8 mouse cellular contexts compared by ENCODE assay signal in genomic region chr2:25264851-25265250, GRCm38 (mm10). TPM values are rescaled to one million over a fixed set of nuclear protein-coding genes. Genes with fewer than 3 reads are reported as not detected.
DNase-seq lines count a peak whose midpoint lies in the region; ATAC-seq lines count a peak whose summit lies in the region.

No protein-coding gene starts in this region.

- H3K36me3 ChIP-seq in hindbrain, embryonic 14.5 days (replicated peaks; ENCODE audit: control insufficient read depth, insufficient read depth), result peaks cover 18% of the 10 kb centered on the region
- no peaks in the 10 kb centered on the region; the same call in 1 of the 2 replicates for H3K36me3 ChIP-seq in liver, embryonic 16.5 days (ENCODE audit: control insufficient read depth, insufficient read depth)

- peaks cover 45% of the 10 kb centered on the region for H3K4me1 ChIP-seq in hindbrain, embryonic 14.5 days (replicated peaks; ENCODE audit: control insufficient read depth, insufficient read depth, low read length)
- H3K4me1 ChIP-seq in liver, embryonic 16.5 days (ENCODE audit: control insufficient read depth, low read depth, low read length), result peaks cover 56% of the 10 kb centered on the region

- 58% methylated on average over 3 of the region's 3 CpGs for WGBS in hindbrain, embryonic 14.5 days
- WGBS in liver, embryonic 16.5 days (ENCODE audit: insufficient replicate concordance), result 61% methylated on average over 3 of the region's 3 CpGs

- 0 out of 2 replicates have a peak, but pooled peaks cover 6% of the 10 kb centered on the region for H3K27me3 ChIP-seq in hindbrain, embryonic 14.5 days (ENCODE audit: control insufficient read depth, insufficient read depth, low read length)
- no peaks in the 10 kb centered on the region for H3K27me3 ChIP-seq in liver, embryonic 16.5 days (ENCODE audit: control insufficient read depth, insufficient read depth, low read depth, low read length)

- H3K27ac ChIP-seq in hindbrain, embryonic 14.5 days, result no peak overlapping the region
- H3K27ac ChIP-seq in liver, embryonic 16.5 days (ENCODE audit: low read length), result no peak overlapping the region

- H3K4me2 ChIP-seq in hindbrain, embryonic 14.5 days (replicated peaks), result peak overlapping the region; percentile 100
- peak overlapping the region; percentile 24; the same call in 1 of the 2 replicates for H3K4me2 ChIP-seq in liver, embryonic 16.5 days (ENCODE audit: low read depth, low read length)

- H3K4me3 ChIP-seq in hindbrain, embryonic 14.5 days (replicated peaks; ENCODE audit: low read length), result peak overlapping the region; percentile 84; the same call in 1 of the 2 replicates
- no peak overlapping the region for H3K4me3 ChIP-seq in liver, embryonic 16.5 days (ENCODE audit: low read depth, low read length)

- peak overlapping the region; percentile 46 for H3K9ac ChIP-seq in hindbrain, embryonic 14.5 days
- H3K9ac ChIP-seq in liver, embryonic 16.5 days (ENCODE audit: low read depth, low read length), result no peak overlapping the region

- ATAC-seq in hindbrain, embryonic 14.5 days (ENCODE audit: low FRiP score), result no peak
- no peak for ATAC-seq in liver, embryonic 16.5 days (ENCODE audit: low read depth)

- peak; percentile 76 for DNase-seq in adrenal gland, postnatal 10 days
- no peak for DNase-seq in adrenal gland, adult 2 months
- DNase-seq in adipocyte (ENCODE audit: low spot score), result peak; percentile 66
- DNase-seq in hindbrain, embryonic 14.5 days (ENCODE audit: low spot score), result no peak
- DNase-seq in frontal cortex, postnatal 36 days (ENCODE audit: low spot score in 2 of 2), result no peak
- DNase-seq in lung, adult 18-20 months, result no peak
- no peak for DNase-seq in layer of hippocampus, postnatal 10 days (ENCODE audit: low spot score in 2 of 2)

- no peaks in the 10 kb centered on the region for H3K9me3 ChIP-seq in hindbrain, embryonic 14.5 days (ENCODE audit: control insufficient read depth, low read length)
- no peaks in the 10 kb centered on the region for H3K9me3 ChIP-seq in liver, embryonic 16.5 days (replicated peaks; ENCODE audit: control insufficient read depth, low read length)

RNA-seq across cellular contexts. Expression of gene Tprn, which starts 2.4 kb away (rescaled TPM):
- 10 to 100 TPM; 11.2 to 11.4 TPM for total RNA-seq in adrenal gland, postnatal 10 days (2021)
- total RNA-seq in adrenal gland, adult 2 months (2021), result 10 to 100 TPM in 1 of 2 experiments, 1 to 10 TPM in 1; 10.0 to 13.1 TPM
- 13.6 and 14.6 TPM in 2 replicates for polyA plus RNA-seq in adrenal gland, adult 2 months (2012; rRNA removed)
- 13.4 and 14.7 TPM in 2 replicates for polyA plus RNA-seq in hindbrain, embryonic 14.5 days (2014; fragmentation: Nextera tagmentation; extraction: Ambion mirVana)
- polyA plus RNA-seq in liver, embryonic 16.5 days (2015; fragmentation: Nextera tagmentation; extraction: Ambion mirVana), result 3.7 and 4.7 TPM in 2 replicates
- total RNA-seq in layer of hippocampus, postnatal 10 days (2021), result 10 to 100 TPM; 13.9 to 14.0 TPM

RNA-seq across cellular contexts. Expression of gene Ssna1, which starts 7.4 kb away (rescaled TPM):
- total RNA-seq in adrenal gland, postnatal 10 days (2021), result 10 to 100 TPM; 48.0 to 52.2 TPM
- total RNA-seq in adrenal gland, adult 2 months (2021), result 10 to 100 TPM; 37.6 to 46.1 TPM
- polyA plus RNA-seq in adrenal gland, adult 2 months (2012; rRNA removed), result 55.2 and 62.1 TPM in 2 replicates
- 175 and 190 TPM in 2 replicates for polyA plus RNA-seq in hindbrain, embryonic 14.5 days (2014; fragmentation: Nextera tagmentation; extraction: Ambion mirVana)
- 94.7 and 111 TPM in 2 replicates for polyA plus RNA-seq in liver, embryonic 16.5 days (2015; fragmentation: Nextera tagmentation; extraction: Ambion mirVana)
- total RNA-seq in layer of hippocampus, postnatal 10 days (2021), result 10 to 100 TPM; 77.2 to 83.4 TPM

RNA-seq across cellular contexts. Expression of gene Anapc2, which starts 7.4 kb away (rescaled TPM):
- total RNA-seq in adrenal gland, postnatal 10 days (2021), result 10 to 100 TPM; 61.0 to 73.1 TPM
- total RNA-seq in adrenal gland, adult 2 months (2021), result 10 to 100 TPM; 78.8 to 82.7 TPM
- polyA plus RNA-seq in adrenal gland, adult 2 months (2012; rRNA removed), result 93.1 and 110 TPM in 2 replicates
- polyA plus RNA-seq in hindbrain, embryonic 14.5 days (2014; fragmentation: Nextera tagmentation; extraction: Ambion mirVana), result 113 and 114 TPM in 2 replicates
- 40.1 and 40.5 TPM in 2 replicates for polyA plus RNA-seq in liver, embryonic 16.5 days (2015; fragmentation: Nextera tagmentation; extraction: Ambion mirVana)
- total RNA-seq in layer of hippocampus, postnatal 10 days (2021), result 10 to 100 TPM; 82.8 to 85.3 TPM

RNA-seq across cellular contexts. Expression of gene Tmem203, which starts 9.6 kb away (rescaled TPM):
- 10 to 100 TPM; 27.7 to 31.0 TPM for total RNA-seq in adrenal gland, postnatal 10 days (2021)
- 10 to 100 TPM; 23.9 to 32.0 TPM for total RNA-seq in adrenal gland, adult 2 months (2021)
- 114 and 116 TPM in 2 replicates for polyA plus RNA-seq in adrenal gland, adult 2 months (2012; rRNA removed)
- 9.8 and 12.5 TPM in 2 replicates for polyA plus RNA-seq in hindbrain, embryonic 14.5 days (2014; fragmentation: Nextera tagmentation; extraction: Ambion mirVana)
- 10.9 and 12.0 TPM in 2 replicates for polyA plus RNA-seq in liver, embryonic 16.5 days (2015; fragmentation: Nextera tagmentation; extraction: Ambion mirVana)
- 10 to 100 TPM; 35.6 to 39.1 TPM for total RNA-seq in layer of hippocampus, postnatal 10 days (2021)

RNA-seq across cellular contexts. Expression of gene AL732309.1, which starts 18.2 kb away (rescaled TPM):
- 1 to 10 TPM; 2.3 to 3.3 TPM for total RNA-seq in adrenal gland, postnatal 10 days (2021)
- 1 to 10 TPM; 3.1 to 3.2 TPM for total RNA-seq in adrenal gland, adult 2 months (2021)
- polyA plus RNA-seq in adrenal gland, adult 2 months (2012; rRNA removed), result 21.7 and 22.6 TPM in 2 replicates
- 2.9 and 5.3 TPM in 2 replicates for polyA plus RNA-seq in hindbrain, embryonic 14.5 days (2014; fragmentation: Nextera tagmentation; extraction: Ambion mirVana)
- polyA plus RNA-seq in liver, embryonic 16.5 days (2015; fragmentation: Nextera tagmentation; extraction: Ambion mirVana), result 1.4 and 1.8 TPM in 2 replicates
- total RNA-seq in layer of hippocampus, postnatal 10 days (2021), result 1 to 10 TPM in 1 of 2 experiments, under 1 TPM in 1; 0.45 to 4.0 TPM

Comparison
In these comparisons a context has a peak if more than half of its experiments do, and no peak if none do; other contexts are left out.
1. DNase-seq: peak in adrenal gland, postnatal 10 days (single experiment) and adipocyte (single experiment); none in adrenal gland, adult 2 months (single experiment), hindbrain, embryonic 14.5 days (single experiment), frontal cortex, postnatal 36 days (0 of 2), lung, adult 18-20 months (0 of 2) and layer of hippocampus, postnatal 10 days (0 of 2).